Mouse (Mus musculus): ENCODE measurements around the gene Map3k7.

Gene Map3k7

DNA sequence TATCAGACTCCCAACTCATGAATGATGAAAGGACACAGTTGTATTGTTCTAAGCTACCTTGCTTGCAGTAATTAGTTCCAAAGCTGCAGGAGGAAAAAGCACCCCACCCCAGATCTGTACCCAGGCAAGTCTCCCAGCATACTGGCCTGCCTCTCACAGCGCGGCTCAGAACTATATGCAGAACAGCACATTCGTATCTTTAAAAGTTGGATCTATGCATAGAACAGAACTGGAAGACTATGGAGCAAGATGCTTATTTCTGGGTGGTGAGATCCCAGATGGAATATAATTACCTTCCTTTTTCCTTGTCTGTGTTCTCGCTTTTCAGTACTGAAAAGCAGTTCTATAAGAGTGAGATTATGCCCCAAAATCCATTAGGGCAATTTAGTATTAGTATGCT is 96.8 kb downstream of the Map3k7 start:
- no peak for DNase-seq (ENCODE audit: low read depth, low spot score)

DNA sequence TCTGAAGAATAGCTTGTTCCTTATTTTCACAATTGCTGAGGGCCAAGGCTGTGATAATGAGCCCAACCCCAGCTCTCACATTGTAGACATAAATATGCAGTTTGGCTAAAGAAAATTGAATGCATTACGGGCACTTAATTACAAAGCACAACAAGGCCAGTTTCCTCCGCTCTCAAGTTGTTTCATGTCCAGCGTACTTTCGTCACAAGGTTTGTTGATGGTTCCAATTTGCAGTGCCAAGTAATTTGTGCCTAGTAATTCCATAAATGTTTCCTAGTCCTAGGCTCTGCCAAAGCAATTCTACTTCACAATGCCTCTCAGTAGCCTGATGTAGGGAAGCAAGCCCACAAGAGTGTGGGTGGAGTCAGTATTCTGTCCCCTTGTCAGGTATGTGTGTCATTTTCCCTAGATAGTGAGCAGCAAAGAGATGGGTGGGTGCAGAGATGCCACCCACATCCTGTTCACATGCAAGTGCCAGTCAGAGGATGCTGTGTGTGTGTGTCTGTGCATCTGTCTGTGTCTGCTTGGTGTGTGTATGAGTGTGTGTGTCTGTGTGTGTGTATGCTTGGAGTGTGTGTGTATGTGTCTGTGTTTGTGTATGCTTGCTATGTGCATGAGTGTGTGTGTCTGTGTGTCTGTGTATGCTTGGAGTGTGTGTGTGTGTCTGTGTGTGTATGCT is 98.6 kb downstream of the Map3k7 start:
- DNase-seq (ENCODE audit: low read depth, low spot score) = no peak

DNA sequence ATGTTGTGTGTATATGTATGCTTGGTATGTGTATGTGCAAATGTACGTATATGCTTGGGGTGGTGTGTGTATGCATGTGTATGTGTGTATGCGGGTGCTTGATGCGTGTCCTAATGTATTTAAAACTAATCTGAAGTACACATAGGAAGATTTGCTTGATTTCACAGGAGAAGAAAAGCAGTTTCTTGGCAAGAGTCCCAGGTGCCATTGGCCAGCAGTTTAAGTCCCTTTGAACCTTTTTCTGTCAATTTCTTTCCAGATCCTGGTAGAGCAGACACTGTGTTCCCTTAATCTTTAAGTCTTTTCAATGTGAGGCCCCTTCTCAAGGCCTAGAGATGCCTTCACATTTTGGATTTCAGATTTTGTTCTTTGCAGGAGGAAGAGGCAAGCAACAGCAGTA is 99.4 kb downstream of the Map3k7 start:
- no peak for DNase-seq (ENCODE audit: low read depth, low spot score)
